Mouse (Mus musculus): ENCODE results near the gene 4930572O03Rik. TPM values are rescaled to one million over a fixed set of nuclear protein-coding genes. Genes with fewer than 3 reads are reported as not detected.
"Not testable (repeated sequence)": the region's sequence is repeated elsewhere in the genome, so short reads cannot be mapped to it uniquely, and the experiment has no call there.

The 4930572O03Rik gene
- polyA plus RNA-seq, 1 experiment from 2014 or later: not detected

DNA sequence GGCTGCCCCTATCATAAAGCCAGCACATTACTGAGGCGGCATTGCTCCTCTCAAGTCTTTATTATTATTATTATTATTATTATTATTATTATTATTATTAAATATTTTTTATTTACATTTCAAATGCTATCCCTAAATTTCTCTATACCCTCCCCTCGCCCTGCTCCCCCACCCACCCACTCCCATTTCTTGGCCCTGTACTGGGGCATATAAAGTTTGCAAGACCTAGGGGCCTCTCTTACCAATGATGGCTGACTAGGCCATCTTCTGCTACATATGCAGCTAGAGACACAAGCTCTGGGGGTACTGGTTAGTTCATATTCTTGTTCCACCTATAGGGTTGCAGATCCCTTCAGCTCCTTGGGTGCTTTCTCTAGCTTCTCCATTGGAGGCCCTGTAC lies 17.1 kb upstream of the 4930572O03Rik start:
- H3K4me3 ChIP-seq; DNase-seq (ENCODE audit: low spot score); H3K27me3 ChIP-seq (ENCODE audit: insufficient read depth, poor library complexity, severe bottlenecking); H3K4me1 ChIP-seq (replicated peaks); H3K27ac ChIP-seq; H3K36me3 ChIP-seq: not testable (repeated sequence)
- peaks cover 32% of the 10 kb centered on the region for H3K9me3 ChIP-seq
- WGBS: 82% methylated on average over 2 of the region's 2 CpGs

DNA sequence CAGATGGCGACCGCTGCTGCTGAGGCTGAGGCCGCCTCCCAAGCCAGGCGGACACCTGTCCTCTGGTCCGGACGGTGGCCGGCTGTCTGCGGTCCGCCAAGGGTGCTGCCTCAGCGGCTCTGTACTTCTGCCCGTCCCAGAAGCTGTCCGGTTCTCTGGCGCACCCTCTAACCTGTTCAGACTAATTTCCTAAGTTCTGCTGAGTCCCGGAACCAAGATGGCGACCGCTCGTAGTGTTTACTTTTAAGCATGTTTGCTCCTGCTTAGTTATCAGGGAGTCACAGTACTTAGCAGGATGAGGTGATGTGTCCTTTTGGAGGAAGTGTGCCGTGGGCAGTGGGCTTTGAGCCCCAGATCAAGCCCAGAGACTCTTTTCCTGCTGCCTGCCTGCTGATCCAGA lies 13.9 kb upstream of the 4930572O03Rik start:
- not testable (repeated sequence) for H3K27ac ChIP-seq; DNase-seq (ENCODE audit: low spot score)

DNA sequence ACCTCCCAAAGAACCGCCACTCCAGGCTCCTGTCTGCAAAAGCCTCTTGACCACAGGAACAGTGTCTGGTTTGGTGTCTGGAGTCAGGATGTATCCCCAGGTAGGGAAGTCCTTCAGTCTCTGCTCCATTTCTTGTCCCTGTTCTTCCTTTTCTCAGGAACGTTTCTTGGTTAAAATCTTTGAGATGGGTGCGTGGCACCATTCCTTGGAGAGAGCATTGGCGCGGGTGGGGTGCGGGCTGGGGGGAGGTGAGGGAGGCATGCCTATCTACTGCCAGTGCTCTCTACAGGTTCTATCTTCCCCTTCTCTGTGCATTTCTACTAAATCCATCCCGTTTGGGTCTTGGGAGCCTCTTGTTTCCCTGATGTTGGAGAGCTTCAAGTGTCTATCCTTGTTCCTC lies 7.0 kb upstream of the 4930572O03Rik start:
- WGBS: 77% methylated on average over 7 of the region's 7 CpGs
- H3K4me1 ChIP-seq (replicated peaks); H3K27ac ChIP-seq: not testable (repeated sequence)

More for the DNA sequence above, 13.9 kb upstream of the 4930572O03Rik start:
- not testable (repeated sequence) for H3K27me3 ChIP-seq (ENCODE audit: insufficient read depth, poor library complexity, severe bottlenecking); H3K4me3 ChIP-seq; H3K36me3 ChIP-seq; H3K4me1 ChIP-seq (replicated peaks)
- H3K9me3 ChIP-seq: peaks cover 22% of the 10 kb centered on the region
- whole genome bisulfite sequencing: 93% methylated on average over 18 of the region's 18 CpGs

DNA sequence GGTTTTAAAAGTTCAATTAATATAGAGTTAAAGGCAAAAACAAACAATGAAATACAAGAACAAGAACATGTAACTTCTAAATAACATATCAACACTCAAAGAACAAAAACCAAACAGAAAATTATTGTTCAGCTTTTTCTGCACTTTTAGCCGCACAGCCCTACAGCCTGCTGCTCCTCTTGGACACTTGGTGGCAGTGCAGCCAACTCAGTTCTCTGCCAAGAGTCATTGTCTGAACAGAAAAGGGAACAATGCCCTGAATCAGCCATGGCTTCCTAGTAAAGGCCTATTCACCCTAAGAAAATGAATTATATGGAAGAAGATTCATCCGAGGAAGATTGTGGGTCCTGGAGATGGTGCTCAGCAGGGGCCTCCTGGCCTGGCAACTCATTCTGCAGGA lies 4.5 kb downstream of the 4930572O03Rik start:
- not testable (repeated sequence) for DNase-seq (ENCODE audit: low spot score); H3K36me3 ChIP-seq; H3K4me3 ChIP-seq; H3K9me3 ChIP-seq; H3K27ac ChIP-seq; H3K27me3 ChIP-seq (ENCODE audit: insufficient read depth, poor library complexity, severe bottlenecking); H3K4me1 ChIP-seq (replicated peaks)
- 72% methylated on average over 2 of the region's 2 CpGs for whole genome bisulfite sequencing

More for the DNA sequence above, 7.0 kb upstream of the 4930572O03Rik start:
- H3K36me3 ChIP-seq; DNase-seq (ENCODE audit: low spot score); H3K4me3 ChIP-seq; H3K27me3 ChIP-seq (ENCODE audit: insufficient read depth, poor library complexity, severe bottlenecking): not testable (repeated sequence)
- peaks cover 11% of the 10 kb centered on the region for H3K9me3 ChIP-seq

DNA sequence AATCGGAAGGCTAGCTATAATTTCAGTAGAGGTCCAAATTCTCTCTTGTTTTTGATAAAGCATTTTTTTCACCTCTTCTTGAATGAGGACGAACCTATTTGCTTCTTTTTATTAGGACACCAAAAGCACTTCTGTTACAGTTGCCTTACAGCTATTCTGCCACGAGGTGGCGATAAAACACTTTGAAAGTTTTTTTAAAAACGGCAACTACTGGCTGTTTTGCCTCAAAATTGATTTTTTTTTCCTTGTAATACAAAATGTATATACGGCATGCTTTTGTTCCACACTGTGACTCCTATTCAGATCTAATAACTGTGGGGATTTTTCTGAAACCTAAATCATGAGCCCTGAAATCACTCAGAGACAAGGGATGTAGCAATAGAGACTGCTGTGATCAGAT lies 11.2 kb downstream of the 4930572O03Rik start:
- not testable (repeated sequence) for H3K36me3 ChIP-seq

DNA sequence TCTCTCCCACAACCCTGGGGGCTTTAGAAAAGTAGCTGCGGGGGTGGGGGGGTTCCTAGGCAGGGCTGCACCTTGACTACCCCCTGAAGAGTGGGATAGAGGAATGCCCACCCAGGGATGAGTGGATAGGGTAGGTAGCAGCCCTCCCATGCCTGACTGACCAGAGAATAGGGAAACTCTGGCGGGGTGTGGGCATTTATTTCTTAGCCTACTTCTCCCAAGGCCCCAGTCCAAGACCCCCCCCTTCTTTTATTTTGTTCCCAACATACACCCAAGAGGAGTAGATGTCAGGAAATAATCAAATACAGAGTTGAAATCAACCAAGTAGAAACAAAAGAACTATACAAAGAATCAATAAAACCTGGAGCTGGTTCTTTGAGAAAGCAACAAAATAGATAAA lies 19.2 kb downstream of the 4930572O03Rik start:
- H3K9me3 ChIP-seq: peaks cover 25% of the 10 kb centered on the region
- DNase-seq (ENCODE audit: low spot score); H3K36me3 ChIP-seq; H3K27ac ChIP-seq; H3K4me3 ChIP-seq; H3K27me3 ChIP-seq (ENCODE audit: insufficient read depth, poor library complexity, severe bottlenecking); H3K4me1 ChIP-seq (replicated peaks): not testable (repeated sequence)
- 74% methylated on average over 2 of the region's 2 CpGs for whole genome bisulfite sequencing

More for the DNA sequence above, 11.2 kb downstream of the 4930572O03Rik start:
- H3K27ac ChIP-seq; H3K4me3 ChIP-seq; H3K4me1 ChIP-seq (replicated peaks); H3K27me3 ChIP-seq (ENCODE audit: insufficient read depth, poor library complexity, severe bottlenecking); DNase-seq (ENCODE audit: low spot score): not testable (repeated sequence)
- peaks cover 11% of the 10 kb centered on the region for H3K9me3 ChIP-seq
- 35% methylated on average over 6 of the region's 6 CpGs for WGBS

DNA sequence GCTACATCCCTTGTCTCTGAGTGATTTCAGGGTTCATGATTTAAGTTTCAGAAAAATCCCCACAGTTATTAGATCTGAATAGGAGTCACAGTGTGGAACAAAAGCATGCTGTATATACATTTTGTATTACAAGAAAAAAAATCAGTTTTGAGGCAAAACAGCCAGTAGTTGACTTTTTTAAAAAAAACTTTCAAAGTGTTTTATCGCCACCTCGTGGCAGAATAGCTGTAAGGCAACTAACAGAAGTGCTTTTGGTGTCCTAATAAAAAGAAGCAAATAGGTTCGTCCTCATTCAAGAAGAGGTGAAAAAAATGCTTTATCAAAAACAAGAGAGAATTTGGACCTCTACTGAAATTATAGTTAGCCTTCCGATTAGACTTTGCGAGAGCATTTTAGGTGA lies 26.8 kb downstream of the 4930572O03Rik start:
- WGBS: 39% methylated on average over 5 of the region's 5 CpGs
- H3K36me3 ChIP-seq; H3K27ac ChIP-seq; H3K4me3 ChIP-seq; H3K4me1 ChIP-seq (replicated peaks); DNase-seq (ENCODE audit: low spot score); H3K27me3 ChIP-seq (ENCODE audit: insufficient read depth, poor library complexity, severe bottlenecking): not testable (repeated sequence)
- peaks cover 21% of the 10 kb centered on the region for H3K9me3 ChIP-seq

DNA sequence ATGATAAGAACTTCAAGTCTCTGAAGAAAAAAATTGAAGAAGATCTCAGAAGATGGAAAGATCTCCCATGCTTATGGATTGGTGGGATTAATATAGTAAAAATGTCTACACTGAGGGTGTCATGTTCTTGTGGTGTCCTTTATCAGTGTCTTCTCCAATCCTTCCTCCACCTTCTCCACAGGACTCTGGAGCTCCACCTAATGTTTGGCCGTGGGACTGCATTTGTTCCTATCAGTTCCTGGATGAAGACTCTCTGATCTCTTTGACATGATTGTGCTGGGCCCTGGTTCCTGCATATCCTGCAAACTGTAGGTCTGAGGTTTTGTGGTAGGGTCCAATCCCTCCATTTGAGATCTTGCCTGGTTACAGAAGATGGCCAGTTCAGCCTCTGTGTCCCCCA lies 28.7 kb downstream of the 4930572O03Rik start:
- H3K36me3 ChIP-seq; H3K4me3 ChIP-seq; H3K27me3 ChIP-seq (ENCODE audit: insufficient read depth, poor library complexity, severe bottlenecking); DNase-seq (ENCODE audit: low spot score); H3K4me1 ChIP-seq (replicated peaks); H3K27ac ChIP-seq: not testable (repeated sequence)
- WGBS: 36% methylated on average over 1 of the region's 1 CpGs
- peaks cover 19% of the 10 kb centered on the region for H3K9me3 ChIP-seq

DNA sequence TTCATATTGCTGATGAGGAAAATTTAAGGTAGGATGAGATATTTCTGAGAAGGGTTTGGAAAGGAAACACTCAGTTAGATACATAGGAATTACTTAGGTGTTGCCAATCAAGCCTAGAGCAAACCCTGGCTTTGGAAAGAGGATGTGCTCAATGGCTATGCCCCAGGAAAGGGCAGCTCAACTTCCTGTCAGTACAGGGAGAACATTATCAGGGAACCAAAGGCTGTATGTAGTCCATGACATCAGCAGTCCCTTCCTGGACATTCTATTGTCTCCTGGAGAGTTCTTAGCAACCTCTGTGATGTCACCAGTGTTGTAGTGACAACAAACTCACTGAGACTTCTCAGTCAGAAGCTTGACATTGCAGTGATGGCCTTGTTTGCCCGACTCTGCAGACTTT lies 38.1 kb downstream of the 4930572O03Rik start, which contains the start of gene Speer4d:
TSS of gene Speer4d (plus strand) at position 301 of the 400 bp plus-strand sequence.
- H3K4me3 ChIP-seq; DNase-seq (ENCODE audit: low spot score); H3K4me1 ChIP-seq (replicated peaks); H3K27me3 ChIP-seq (ENCODE audit: insufficient read depth, poor library complexity, severe bottlenecking); H3K27ac ChIP-seq; H3K36me3 ChIP-seq: not testable (repeated sequence)
- peaks cover 22% of the 10 kb centered on the region for H3K9me3 ChIP-seq
- WGBS: 62% methylated on average over 1 of the region's 1 CpGs

DNA sequence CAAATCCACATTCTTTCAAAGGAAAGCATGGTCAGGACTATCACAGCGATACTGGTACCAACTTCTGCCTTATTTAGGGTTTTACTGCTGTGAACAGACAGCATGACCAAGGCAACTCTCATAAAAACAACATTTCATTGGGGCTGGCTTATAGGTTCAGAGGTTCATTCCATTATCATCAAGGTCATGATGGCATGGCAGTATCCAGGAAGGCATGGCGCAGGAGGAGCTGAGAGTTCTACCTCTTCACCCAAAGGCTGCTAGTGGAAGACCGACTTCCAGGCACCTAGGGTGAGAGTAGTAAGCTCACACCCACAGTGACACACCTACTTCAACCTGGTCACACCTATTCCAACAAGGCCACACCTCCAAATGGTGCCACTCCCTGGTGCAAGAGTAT lies 40.7 kb downstream of the 4930572O03Rik start:
- H3K36me3 ChIP-seq; H3K4me1 ChIP-seq (replicated peaks); DNase-seq (ENCODE audit: low spot score); H3K27ac ChIP-seq; H3K27me3 ChIP-seq (ENCODE audit: insufficient read depth, poor library complexity, severe bottlenecking); H3K4me3 ChIP-seq: not testable (repeated sequence)
- H3K9me3 ChIP-seq: peaks cover 28% of the 10 kb centered on the region
- WGBS: 81% methylated on average over 3 of the region's 3 CpGs

DNA sequence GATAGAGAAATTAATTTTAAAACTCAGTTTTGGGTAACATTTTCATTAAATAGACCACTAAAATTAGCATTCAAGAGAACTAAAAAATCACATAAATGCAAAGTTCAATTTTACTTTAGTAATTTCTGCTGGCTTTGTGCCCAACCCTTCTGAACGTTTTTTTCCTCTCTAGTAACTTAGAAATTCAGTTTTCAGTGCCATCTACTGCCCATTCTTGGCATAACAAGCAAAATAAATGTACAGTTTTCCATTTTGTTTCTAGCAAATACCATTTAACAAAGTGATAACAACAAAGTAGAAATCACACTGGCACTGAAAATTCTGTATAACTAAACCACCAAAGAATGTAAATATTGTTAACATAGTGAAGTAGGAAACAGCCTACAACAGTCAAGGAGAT lies 46.2 kb downstream of the 4930572O03Rik start:
- H3K27ac ChIP-seq; H3K36me3 ChIP-seq; DNase-seq (ENCODE audit: low spot score); H3K4me3 ChIP-seq; H3K4me1 ChIP-seq (replicated peaks); H3K27me3 ChIP-seq (ENCODE audit: insufficient read depth, poor library complexity, severe bottlenecking): not testable (repeated sequence)
- H3K9me3 ChIP-seq: peaks cover 32% of the 10 kb centered on the region
- 12% methylated on average over 1 of the region's 1 CpGs for WGBS

DNA sequence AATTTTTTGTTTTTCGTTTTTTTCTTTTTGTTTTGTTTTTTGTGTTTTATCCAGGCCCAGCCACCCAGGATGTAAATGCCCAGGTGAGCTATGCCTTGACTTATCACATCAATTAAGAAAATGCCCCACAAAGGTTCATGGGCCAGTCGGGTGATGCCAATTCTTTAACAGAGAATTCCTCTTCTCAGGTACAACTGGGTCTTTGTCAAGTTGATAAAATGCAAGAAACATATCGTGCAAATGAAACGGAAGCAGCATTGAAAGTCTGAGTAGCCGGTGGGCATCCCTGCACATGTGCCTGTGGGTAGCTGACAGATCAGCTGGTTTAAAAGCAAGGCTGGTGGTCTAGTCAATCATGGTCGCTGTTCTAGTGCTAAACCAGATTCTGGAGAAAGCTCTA lies 50.2 kb downstream of the 4930572O03Rik start:
- WGBS: 65% methylated on average over 6 of the region's 6 CpGs
- H3K4me1 ChIP-seq (replicated peaks); H3K4me3 ChIP-seq; H3K36me3 ChIP-seq; DNase-seq (ENCODE audit: low spot score); H3K27me3 ChIP-seq (ENCODE audit: insufficient read depth, poor library complexity, severe bottlenecking); H3K27ac ChIP-seq: not testable (repeated sequence)
- peaks cover 45% of the 10 kb centered on the region for H3K9me3 ChIP-seq

DNA sequence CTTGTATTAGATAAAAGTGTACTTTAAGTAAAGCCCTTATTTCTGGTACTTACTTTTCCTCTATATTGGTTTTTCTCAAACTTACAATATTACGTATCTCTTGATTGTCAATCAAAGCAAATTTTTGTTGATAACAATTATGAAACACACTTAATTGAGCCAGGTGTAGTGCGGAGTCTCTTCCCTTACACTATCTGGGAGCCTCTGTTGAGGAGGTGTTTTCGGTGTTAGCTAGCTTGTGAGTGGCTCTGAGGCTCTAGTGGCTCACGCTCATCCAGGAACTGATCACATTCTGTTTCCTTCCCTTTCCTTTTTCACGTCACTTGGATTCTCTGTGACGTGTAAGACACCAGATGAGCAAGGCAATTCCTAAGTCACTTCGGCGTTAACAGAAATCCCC lies 53.3 kb downstream of the 4930572O03Rik start:
- H3K4me1 ChIP-seq (replicated peaks); H3K4me3 ChIP-seq; H3K27me3 ChIP-seq (ENCODE audit: insufficient read depth, poor library complexity, severe bottlenecking); H3K27ac ChIP-seq; DNase-seq (ENCODE audit: low spot score); H3K36me3 ChIP-seq: not testable (repeated sequence)
- H3K9me3 ChIP-seq: peaks cover 55% of the 10 kb centered on the region
- 78% methylated on average over 8 of the region's 8 CpGs for WGBS

DNA sequence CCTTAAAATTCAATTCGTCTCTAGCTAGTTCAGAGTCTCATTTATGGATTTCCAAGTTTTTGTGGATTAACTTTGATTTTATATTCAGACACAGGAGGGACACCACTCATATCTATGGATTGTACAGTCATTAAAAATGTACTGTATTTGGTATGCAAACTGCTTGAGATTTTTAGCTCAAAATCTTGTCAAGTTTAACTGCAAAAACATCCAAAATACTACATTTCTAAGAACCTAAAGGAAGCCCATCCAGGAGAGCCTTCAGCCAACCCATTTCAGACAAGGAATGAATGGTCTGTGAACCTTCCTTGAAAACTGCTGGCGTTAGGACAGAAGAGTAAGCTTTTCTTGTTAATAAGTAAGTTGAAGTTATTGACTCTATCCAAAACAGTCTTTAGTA lies 53.9 kb downstream of the 4930572O03Rik start:
- 67% methylated on average over 2 of the region's 2 CpGs for WGBS
- DNase-seq (ENCODE audit: low spot score): not testable (repeated sequence)

More for the DNA sequence above, 53.9 kb downstream of the 4930572O03Rik start:
- not testable (repeated sequence) for H3K4me1 ChIP-seq (replicated peaks); H3K27ac ChIP-seq; H3K36me3 ChIP-seq; H3K4me3 ChIP-seq; H3K27me3 ChIP-seq (ENCODE audit: insufficient read depth, poor library complexity, severe bottlenecking)
- H3K9me3 ChIP-seq: peaks cover 54% of the 10 kb centered on the region
